Mouse (Mus musculus) heart, embryonic 14.5 days (tissue): ENCODE measurements around the gene Dlgap4. TPM values are rescaled to one million over a fixed set of nuclear protein-coding genes. Genes with fewer than 3 reads are reported as not detected.

Experiments
- ATAC-seq: fragments of 200-750 bp; cut with Nextera tagmentation; 2 replicates; pipeline ENCODE4 v1.8.0; 2017; ENCODE audit warnings: low read depth, moderate TSS enrichment; ENCODE audit not compliant: insufficient number of reproducible peaks, insufficient read depth, low FRiP score
- H3K27ac ChIP-seq, 2 experiments: fragments of 200-500 bp in 1 of 2; fragments of 300-500 bp in 1 of 2; sonication (generic) in 1 of 2; replicated peaks in 1 of 2; 2 replicates each; pipeline ENCODE4 v1.5.1; 2012 to 2014; ENCODE audit warnings: low read depth in 2 of 2, low read length in 2 of 2, control low read depth in 1 of 2, mild to moderate bottlenecking in 1 of 2, mixed read lengths in 1 of 2; ENCODE audit not compliant: control insufficient read depth in 1 of 2, insufficient read depth in 1 of 2
- H3K27me3 ChIP-seq: fragments of 300-500 bp; sonication (generic); 2 replicates; pipeline ENCODE4 v1.6.1; 2014; ENCODE audit warnings: mild to moderate bottlenecking, low read length, control low read depth; ENCODE audit not compliant: control insufficient read depth, insufficient read depth
- H3K36me3 ChIP-seq: fragments of 300-500 bp; sonication (generic); 2 replicates; pipeline ENCODE4 v1.6.1; 2014; ENCODE audit warnings: mild to moderate bottlenecking, control low read depth, low read length, mixed read lengths; ENCODE audit not compliant: control insufficient read depth, insufficient read depth
- H3K4me1 ChIP-seq, 2 experiments: fragments of 200-500 bp in 1 of 2; fragments of 300-500 bp in 1 of 2; sonication (generic) in 1 of 2; 2 replicates each; pipeline ENCODE4 v1.6.1; 2012 to 2014; ENCODE audit warnings: low read length in 2 of 2, control low read depth in 1 of 2, mixed read lengths in 1 of 2; ENCODE audit not compliant: control insufficient read depth in 2 of 2, insufficient read depth in 2 of 2
- H3K4me2 ChIP-seq: fragments of 300-500 bp; sonication (generic); 2 replicates; pipeline ENCODE4 v1.6.1; 2014; ENCODE audit warnings: mild to moderate bottlenecking, low read length
- H3K4me3 ChIP-seq, 2 experiments: fragments of 200-500 bp in 1 of 2; fragments of 300-500 bp in 1 of 2; sonication (generic) in 1 of 2; 2 replicates each; pipeline ENCODE4 v1.5.1; 2012 to 2014; ENCODE audit warnings: low read length in 2 of 2, mild to moderate bottlenecking in 2 of 2, control low read depth in 1 of 2, low read depth in 1 of 2, moderate library complexity in 1 of 2; ENCODE audit not compliant: control insufficient read depth in 1 of 2, insufficient read depth in 1 of 2
- H3K9ac ChIP-seq: fragments of 300-500 bp; sonication (generic); 2 replicates; pipeline ENCODE4 v1.6.1; 2014; ENCODE audit warnings: mild to moderate bottlenecking, low read length
- H3K9me3 ChIP-seq: fragments of 300-500 bp; sonication (generic); 2 replicates; pipeline ENCODE4 v1.6.1; 2016; ENCODE audit warnings: low read length, control low read depth; ENCODE audit not compliant: control insufficient read depth
- WGBS: fragments of 180-500 bp; shearing (Covaris S2); extraction: QIAGEN DNeasy Blood & Tissue Kit; methylation state at CpG from one replicate; pipeline ENCODE4 v1.1.7; 2014; 5-methylcytosine and 5-hydroxymethylcytosine counted together
- polyA plus RNA-seq: library from polyadenylated mRNA; unstranded; fragments of >200 nt; fragmentation: Nextera tagmentation; extraction: Ambion mirVana; gene quantifications from 2 replicates; pipeline ENCODE4 v1.2.1, GENCODE M21; 2014

The Dlgap4 gene
- polyA plus RNA-seq, 1 experiment from 2014 or later = 57.6 TPM

GRCm38 (mm10) chr2:156809579-156809978, 196.1 kb downstream of the Dlgap4 start:
- ATAC-seq = no peak
- Histone ChIP-seq H3K36me3 (no peaks in the 10 kb centered on the region), H3K27me3 (no peaks in the 10 kb centered on the region), H3K4me1 (peaks cover 2 to 12% of the 10 kb centered on the region in 2 experiments; a peak in 3 of 4 replicates), H3K4me3 (no peak overlapping the region), H3K9ac (no peak overlapping the region), H3K9me3 (no peaks in the 10 kb centered on the region), H3K27ac (no peak overlapping the region), H3K4me2 (no peak overlapping the region)
- 39% methylated on average over 2 of the region's 2 CpGs for WGBS

DNA sequence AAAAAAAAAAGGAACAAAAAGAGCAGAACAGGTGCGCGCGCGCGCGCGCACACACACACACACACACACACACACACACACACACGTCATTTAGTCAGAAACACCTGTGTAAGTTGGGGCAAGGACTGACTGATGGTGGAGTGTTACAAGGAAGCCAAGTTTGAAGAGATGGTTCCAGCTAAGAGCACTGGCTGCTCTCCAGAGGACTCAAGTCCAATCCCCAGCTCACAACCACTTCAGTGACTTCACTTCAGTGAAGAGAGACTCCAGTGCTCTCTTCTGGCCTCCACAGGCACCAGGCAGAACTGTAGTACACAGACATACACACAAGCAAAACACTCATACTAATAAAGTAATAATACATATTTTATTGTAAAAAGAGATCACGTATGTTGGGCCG, 197.2 kb downstream of the Dlgap4 start:
- Histone ChIP-seq H3K27me3 (no peaks in the 10 kb centered on the region), H3K9ac (no peak overlapping the region), H3K36me3 (no peaks in the 10 kb centered on the region), H3K9me3 (no peaks in the 10 kb centered on the region), H3K4me2 (no peak overlapping the region), H3K27ac (no peak overlapping the region), H3K4me3 (no peak overlapping the region), H3K4me1 (peaks cover 9 to 21% of the 10 kb centered on the region in 2 experiments)
- no peak for ATAC-seq
- WGBS = 96% methylated on average over 10 of the region's 10 CpGs

DNA sequence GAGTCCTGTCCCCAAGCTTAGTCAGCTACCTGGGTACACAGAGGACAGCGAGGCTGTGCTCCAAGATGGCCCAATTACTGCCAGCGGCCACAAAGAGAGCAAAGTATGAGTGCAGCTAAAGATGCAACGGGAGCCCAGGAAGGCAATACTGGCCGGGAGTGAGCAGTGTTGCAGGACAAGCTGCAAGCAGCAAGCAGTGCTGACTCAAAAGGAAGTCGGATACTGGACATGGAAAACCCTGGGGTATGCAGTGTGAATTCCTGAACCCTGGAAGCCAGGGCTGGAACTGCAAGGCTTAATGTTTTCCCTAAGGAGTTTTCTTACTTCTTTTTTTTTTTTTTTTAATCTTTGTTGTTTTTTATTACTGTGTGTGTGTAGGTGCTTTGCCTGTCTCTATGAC, 198.1 kb downstream of the Dlgap4 start:
- Histone ChIP-seq H3K27ac (no peak overlapping the region), H3K9me3 (no peaks in the 10 kb centered on the region), H3K36me3 (no peaks in the 10 kb centered on the region), H3K27me3 (no peaks in the 10 kb centered on the region), H3K4me2 (no peak overlapping the region), H3K9ac (no peak overlapping the region), H3K4me1 (peaks cover 9 to 21% of the 10 kb centered on the region in 2 experiments), H3K4me3 (no peak overlapping the region)
- WGBS = 70% methylated on average over 5 of the region's 5 CpGs
- no peak for ATAC-seq

Other genes starting within 250 kb of the Dlgap4 start
- gene Epb41l1, start 192.8 kb upstream of the Dlgap4 start, polyA plus RNA-seq = 1.4 and 1.6 TPM in 2 replicates
- 24.8 and 24.9 TPM in 2 replicates for gene Aar2, start 66.1 kb upstream of the Dlgap4 start, polyA plus RNA-seq
- gene Myl9, start 161.7 kb downstream of the Dlgap4 start, polyA plus RNA-seq = 2,013 and 2,167 TPM in 2 replicates
- gene Tgif2, start 226.3 kb downstream of the Dlgap4 start, polyA plus RNA-seq = 34.0 and 36.2 TPM in 2 replicates
- 3.9 and 6.2 TPM in 2 replicates for gene 4930518I15Rik, start 244.2 kb downstream of the Dlgap4 start, polyA plus RNA-seq
- gene Rab5if, start 249.4 kb downstream of the Dlgap4 start, polyA plus RNA-seq = 189 and 194 TPM in 2 replicates